Mouse (Mus musculus): ENCODE measurements around the gene Sipa1l1.

Gene Sipa1l1

GRCm38 (mm10) chr12:82294906-82295887, 126.1 kb downstream of the Sipa1l1 start:
- DNase-seq (ENCODE audit: low read depth) = no peak

GRCm38 (mm10) chr12:82296276-82296675, 127.2 kb downstream of the Sipa1l1 start:
- no peak for DNase-seq (ENCODE audit: low read depth)

- peak; percentile 30 for DNase-seq (ENCODE audit: low read depth)
These were observed 128.1 kb downstream of the Sipa1l1 start for GRCm38 (mm10) chr12:82297196-82297595.

GRCm38 (mm10) chr12:82298662-82299460, 129.7 kb downstream of the Sipa1l1 start:
- no peak for DNase-seq (ENCODE audit: low read depth)

GRCm38 (mm10) chr12:82304140-82304539, 135.0 kb downstream of the Sipa1l1 start:
- no peak for DNase-seq (ENCODE audit: low read depth)

GRCm38 (mm10) chr12:82306035-82306434, 136.9 kb downstream of the Sipa1l1 start:
- no peak for DNase-seq (ENCODE audit: low read depth)

- no peak for DNase-seq (ENCODE audit: low read depth)
These were observed 142.5 kb downstream of the Sipa1l1 start for GRCm38 (mm10) chr12:82311593-82311992.

GRCm38 (mm10) chr12:82312091-82312820, 143.1 kb downstream of the Sipa1l1 start:
- peak; percentile 46 for DNase-seq (ENCODE audit: low read depth)

- DNase-seq (ENCODE audit: low read depth) = no peak
These were observed 144.0 kb downstream of the Sipa1l1 start for GRCm38 (mm10) chr12:82313091-82313490.

GRCm38 (mm10) chr12:82319436-82320131, 150.5 kb downstream of the Sipa1l1 start:
- DNase-seq (ENCODE audit: low read depth) = no peak

GRCm38 (mm10) chr12:82320204-82320603, 151.1 kb downstream of the Sipa1l1 start:
- no peak for DNase-seq (ENCODE audit: low read depth)

- DNase-seq (ENCODE audit: low read depth) = no peak
These were observed 152.3 kb downstream of the Sipa1l1 start for GRCm38 (mm10) chr12:82321397-82321796.

GRCm38 (mm10) chr12:82321855-82322254, 152.7 kb downstream of the Sipa1l1 start:
- peak; percentile 51 for DNase-seq (ENCODE audit: low read depth)

- DNase-seq (ENCODE audit: low read depth) = peak; percentile 77
These were observed 153.8 kb downstream of the Sipa1l1 start for GRCm38 (mm10) chr12:82322759-82323451.

- no peak for DNase-seq (ENCODE audit: low read depth)
These were observed 155.5 kb downstream of the Sipa1l1 start for GRCm38 (mm10) chr12:82324621-82325020.

GRCm38 (mm10) chr12:82325502-82325901, 156.4 kb downstream of the Sipa1l1 start:
- DNase-seq (ENCODE audit: low read depth) = no peak

- DNase-seq (ENCODE audit: low read depth) = no peak
These were observed 157.3 kb downstream of the Sipa1l1 start for GRCm38 (mm10) chr12:82326438-82326837.

GRCm38 (mm10) chr12:82328112-82328511, 159.0 kb downstream of the Sipa1l1 start:
- DNase-seq (ENCODE audit: low read depth) = no peak

GRCm38 (mm10) chr12:82332836-82333614, 163.9 kb downstream of the Sipa1l1 start:
- no peak for DNase-seq (ENCODE audit: low read depth)

GRCm38 (mm10) chr12:82333999-82334398, 164.9 kb downstream of the Sipa1l1 start:
- peak; percentile 30 for DNase-seq (ENCODE audit: low read depth)

All from NIH3T3 (cell line).